Mouse (Mus musculus) spleen, postnatal 0 days (tissue): Measurements from ENCODE around the gene Grsf1. TPM values are rescaled to one million over a fixed set of nuclear protein-coding genes. Genes with fewer than 3 reads are reported as not detected.

Experiments
- polyA plus RNA-seq: library from polyadenylated mRNA; unstranded; fragments of >200 nt; fragmentation: Nextera tagmentation; extraction: Ambion mirVana; gene quantifications from 2 replicates; pipeline ENCODE4 v1.2.1, GENCODE M21; 2015

The Grsf1 gene
- polyA plus RNA-seq: 36.8 and 37.5 TPM in 2 replicates

DNA sequence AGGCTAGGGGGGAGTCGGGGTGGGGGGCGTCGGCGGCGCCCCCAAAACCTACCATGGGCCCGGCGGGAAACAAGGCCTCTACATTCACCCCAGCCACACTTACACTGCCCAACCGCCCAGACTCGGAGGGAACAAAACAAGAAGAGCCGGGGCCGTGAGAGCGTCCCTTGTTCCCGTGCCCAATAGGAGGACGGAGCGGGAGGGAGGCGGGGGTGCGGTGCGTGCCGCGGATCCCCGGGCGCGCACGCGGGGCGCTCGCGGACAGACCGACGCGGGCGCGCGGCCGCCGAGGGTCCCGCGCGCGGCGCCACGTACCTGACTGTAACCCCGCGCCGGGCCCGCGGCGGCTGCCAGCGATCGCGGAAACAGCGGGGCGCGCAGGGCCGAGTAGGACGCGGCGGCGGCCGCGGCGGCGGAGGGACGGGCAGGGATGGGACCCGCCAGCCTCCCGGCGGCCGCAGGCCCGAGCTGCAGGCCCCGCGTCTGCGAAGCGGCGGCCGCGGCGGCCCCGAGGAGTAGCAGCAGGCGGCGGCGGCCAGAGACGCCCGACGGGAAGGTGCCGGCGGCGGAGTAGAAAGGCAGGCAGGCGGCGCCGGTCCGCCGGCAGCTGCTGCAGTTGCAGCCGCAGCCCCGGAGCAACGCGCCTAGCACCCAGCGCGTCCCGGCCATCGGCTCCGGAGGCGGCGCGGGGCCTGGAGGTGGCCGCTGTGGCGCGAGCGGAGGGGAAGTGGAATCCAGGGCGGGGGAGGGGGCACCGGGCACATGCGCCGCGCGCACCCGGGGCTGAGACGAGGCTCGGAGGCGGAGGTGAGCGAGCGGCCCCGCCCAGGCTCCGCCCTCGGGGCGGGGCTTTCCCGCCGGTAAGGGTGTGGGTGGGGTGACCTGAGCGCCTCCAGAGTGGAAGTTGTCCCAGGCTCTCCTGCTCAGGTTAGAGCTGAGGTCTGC, at the start of gene Grsf1:
TSS of gene Grsf1 (minus strand) at position 729 of the 945 bp plus-strand sequence.

GRCm38 (mm10) chr5:88720116-88721002, 44.4 kb upstream of the Grsf1 start, which contains the start of gene Mob1b:
Gene Mob1b (plus strand): TSS chr5:88720855.

Other genes with a start within 250 kb of the Grsf1 start
- gene Ambn, start 220.2 kb downstream of the Grsf1 start, polyA plus RNA-seq: not detected in 2 replicates
- not detected in 2 replicates for gene Enam, start 188.2 kb downstream of the Grsf1 start, polyA plus RNA-seq
- 0.24 TPM in 1 of 2 replicates, not detected in the other for gene Jchain, start 148.3 kb downstream of the Grsf1 start, polyA plus RNA-seq
- gene Utp3, start 121.7 kb downstream of the Grsf1 start, polyA plus RNA-seq: 43.5 and 45.1 TPM in 2 replicates
- gene Rufy3, start 111.1 kb downstream of the Grsf1 start, polyA plus RNA-seq: 4.5 and 5.1 TPM in 2 replicates
- gene Mob1b, start 44.7 kb upstream of the Grsf1 start, polyA plus RNA-seq: 7.7 and 8.9 TPM in 2 replicates
- gene Dck, start 88.8 kb upstream of the Grsf1 start, polyA plus RNA-seq: 105 and 129 TPM in 2 replicates
- 0.40 and 0.64 TPM in 2 replicates for gene Slc4a4, start 210.6 kb upstream of the Grsf1 start, polyA plus RNA-seq